Mouse (Mus musculus) forebrain, embryonic 13.5 days (tissue): ENCODE measurements around the gene Tango6. TPM values are rescaled to one million over a fixed set of nuclear protein-coding genes. Genes with fewer than 3 reads are reported as not detected.

ENCODE experiments used
- ATAC-seq: fragments of 200-750 bp; cut with Nextera tagmentation; 2 replicates; pipeline ENCODE4 v1.8.0; 2017
- H3K27ac ChIP-seq: fragments of 300-500 bp; sonication (generic); 2 replicates; pipeline ENCODE4 v1.5.1; 2015; ENCODE audit warnings: inconsistent platforms, mild to moderate bottlenecking, moderate library complexity
- H3K27me3 ChIP-seq: fragments of 300-500 bp; sonication (generic); 2 replicates; pipeline ENCODE4 v1.6.1; 2015; ENCODE audit warnings: mild to moderate bottlenecking, inconsistent platforms
- H3K36me3 ChIP-seq: fragments of 300-500 bp; sonication (generic); 2 replicates; pipeline ENCODE4 v1.6.1; 2015; ENCODE audit warnings: mild to moderate bottlenecking, inconsistent platforms; ENCODE audit not compliant: poor library complexity, severe bottlenecking
- H3K4me1 ChIP-seq: fragments of 300-500 bp; sonication (generic); 2 replicates; pipeline ENCODE4 v1.6.1; 2015; ENCODE audit warnings: inconsistent platforms
- H3K4me2 ChIP-seq: fragments of 300-500 bp; sonication (generic); 2 replicates; pipeline ENCODE4 v1.6.1; 2015; ENCODE audit warnings: inconsistent platforms, mild to moderate bottlenecking, moderate library complexity
- H3K4me3 ChIP-seq: fragments of 300-500 bp; sonication (generic); 2 replicates; pipeline ENCODE4 v1.5.1; 2015; ENCODE audit warnings: mild to moderate bottlenecking, inconsistent platforms
- H3K9ac ChIP-seq: fragments of 300-500 bp; sonication (generic); 2 replicates; pipeline ENCODE4 v1.6.1; 2015; ENCODE audit warnings: mild to moderate bottlenecking, inconsistent platforms
- H3K9me3 ChIP-seq: fragments of 300-500 bp; sonication (generic); replicated peaks from 2 replicates; pipeline ENCODE4 v1.6.1; 2016; ENCODE audit warnings: inconsistent platforms
- WGBS: fragments of 180-500 bp; shearing (Covaris S2); methylation state at CpG from one replicate; pipeline ENCODE4 v1.1.7; 2015; 5-methylcytosine and 5-hydroxymethylcytosine counted together
- polyA plus RNA-seq: library from polyadenylated mRNA; unstranded; fragments of >200 nt; fragmentation: Nextera tagmentation; extraction: Ambion mirVana; gene quantifications from 2 replicates; pipeline ENCODE4 v1.2.1, GENCODE M21; 2015

Tango6 gene
- polyA plus RNA-seq, 1 experiment from 2014 or later: 6.0 TPM

- peaks cover 11% of the 10 kb centered on the region; the same call in 1 of the 2 replicates for H3K36me3 ChIP-seq
- H3K9me3 ChIP-seq: no peaks in the 10 kb centered on the region
- no peak overlapping the region for H3K9ac ChIP-seq
- peaks cover 27% of the 10 kb centered on the region for H3K4me1 ChIP-seq
- ATAC-seq: peak; percentile 39; the same call in 1 of the 2 replicates
- 9% methylated on average over 1 of the region's 1 CpGs for WGBS
- no peak overlapping the region for H3K4me3 ChIP-seq
- H3K27me3 ChIP-seq: no peaks in the 10 kb centered on the region
- H3K4me2 ChIP-seq: peak overlapping the region; percentile 46; the same call in 1 of the 2 replicates
- peak overlapping the region; percentile 62 for H3K27ac ChIP-seq
These were observed 45.0 kb downstream of the Tango6 start for GRCm38 (mm10) chr8:106727889-106728288.

- H3K4me1 ChIP-seq: peaks cover 4% of the 10 kb centered on the region
- no peaks in the 10 kb centered on the region for H3K27me3 ChIP-seq
- H3K9me3 ChIP-seq: no peaks in the 10 kb centered on the region
- H3K27ac ChIP-seq: no peak overlapping the region
- WGBS: 50% methylated on average over 5 of the region's 5 CpGs
- H3K9ac ChIP-seq: no peak overlapping the region
- no peak overlapping the region for H3K4me2 ChIP-seq
- H3K36me3 ChIP-seq: peaks cover 9% of the 10 kb centered on the region; the same call in 1 of the 2 replicates
- H3K4me3 ChIP-seq: no peak overlapping the region
- ATAC-seq: no peak
These were observed 50.1 kb downstream of the Tango6 start for GRCm38 (mm10) chr8:106732921-106733320.

GRCm38 (mm10) chr8:106733703-106734102 lies 50.8 kb downstream of the Tango6 start:
- 77% methylated on average over 3 of the region's 3 CpGs for WGBS
- Histone ChIP-seq H3K4me3 (no peak overlapping the region), H3K27me3 (no peaks in the 10 kb centered on the region), H3K4me2 (no peak overlapping the region), H3K9me3 (no peaks in the 10 kb centered on the region), H3K36me3 (peaks cover 9% of the 10 kb centered on the region; the same call in 1 of the 2 replicates), H3K9ac (no peak overlapping the region), H3K27ac (no peak overlapping the region), H3K4me1 (no peaks in the 10 kb centered on the region)
- no peak for ATAC-seq

GRCm38 (mm10) chr8:106734222-106734621 lies 51.4 kb downstream of the Tango6 start:
- H3K9me3 ChIP-seq: no peaks in the 10 kb centered on the region
- H3K27ac ChIP-seq: no peak overlapping the region
- no peak overlapping the region for H3K4me2 ChIP-seq
- no peak overlapping the region for H3K4me3 ChIP-seq
- H3K27me3 ChIP-seq: no peaks in the 10 kb centered on the region
- H3K36me3 ChIP-seq: peaks cover 10% of the 10 kb centered on the region
- no peak for ATAC-seq
- no peaks in the 10 kb centered on the region for H3K4me1 ChIP-seq
- H3K9ac ChIP-seq: no peak overlapping the region

- ATAC-seq: no peak
These were observed 54.2 kb downstream of the Tango6 start for GRCm38 (mm10) chr8:106736861-106737662.

GRCm38 (mm10) chr8:106737846-106738245 lies 55.0 kb downstream of the Tango6 start:
- WGBS: 94% methylated on average over 2 of the region's 2 CpGs
- peaks cover 21% of the 10 kb centered on the region for H3K36me3 ChIP-seq
- H3K4me2 ChIP-seq: no peak overlapping the region
- no peak overlapping the region for H3K27ac ChIP-seq
- ATAC-seq: no peak
- H3K27me3 ChIP-seq: no peaks in the 10 kb centered on the region
- no peak overlapping the region for H3K4me3 ChIP-seq
- H3K4me1 ChIP-seq: no peaks in the 10 kb centered on the region
- no peaks in the 10 kb centered on the region for H3K9me3 ChIP-seq
- no peak overlapping the region for H3K9ac ChIP-seq

More at GRCm38 (mm10) chr8:106736861-106737662, 54.2 kb downstream of the Tango6 start:
- Histone ChIP-seq H3K36me3 (peaks cover 17% of the 10 kb centered on the region), H3K4me2 (no peak overlapping the region), H3K9me3 (no peaks in the 10 kb centered on the region), H3K4me1 (no peaks in the 10 kb centered on the region), H3K4me3 (no peak overlapping the region), H3K27ac (no peak overlapping the region), H3K9ac (no peak overlapping the region), H3K27me3 (no peaks in the 10 kb centered on the region)
- WGBS: 87% methylated on average over 13 of the region's 13 CpGs

- H3K9ac ChIP-seq: no peak overlapping the region
- no peaks in the 10 kb centered on the region for H3K4me1 ChIP-seq
- 95% methylated on average over 10 of the region's 10 CpGs for WGBS
- H3K4me3 ChIP-seq: no peak overlapping the region
- no peaks in the 10 kb centered on the region for H3K27me3 ChIP-seq
- ATAC-seq: no peak
- peaks cover 22% of the 10 kb centered on the region for H3K36me3 ChIP-seq
- no peak overlapping the region for H3K27ac ChIP-seq
- H3K9me3 ChIP-seq: no peaks in the 10 kb centered on the region
- H3K4me2 ChIP-seq: no peak overlapping the region
These were observed 59.5 kb downstream of the Tango6 start for GRCm38 (mm10) chr8:106742321-106742720.

GRCm38 (mm10) chr8:106743361-106743760 lies 60.5 kb downstream of the Tango6 start:
- H3K27ac ChIP-seq: no peak overlapping the region
- H3K9me3 ChIP-seq: no peaks in the 10 kb centered on the region
- 100% methylated on average over 1 of the region's 1 CpGs for WGBS
- no peak overlapping the region for H3K9ac ChIP-seq
- no peaks in the 10 kb centered on the region for H3K27me3 ChIP-seq
- no peak for ATAC-seq
- H3K4me3 ChIP-seq: no peak overlapping the region
- H3K4me1 ChIP-seq: no peaks in the 10 kb centered on the region
- peaks cover 22% of the 10 kb centered on the region for H3K36me3 ChIP-seq
- no peak overlapping the region for H3K4me2 ChIP-seq

GRCm38 (mm10) chr8:106753436-106753835 lies 70.6 kb downstream of the Tango6 start:
- Histone ChIP-seq H3K4me1 (no peaks in the 10 kb centered on the region), H3K27me3 (no peaks in the 10 kb centered on the region), H3K9ac (no peak overlapping the region), H3K4me3 (no peak overlapping the region), H3K36me3 (no peaks in the 10 kb centered on the region), H3K27ac (no peak overlapping the region), H3K4me2 (no peak overlapping the region), H3K9me3 (no peaks in the 10 kb centered on the region)
- WGBS: 75% methylated on average over 3 of the region's 3 CpGs
- no peak for ATAC-seq

GRCm38 (mm10) chr8:106761317-106761716 lies 78.4 kb downstream of the Tango6 start:
- no peaks in the 10 kb centered on the region for H3K27me3 ChIP-seq
- H3K4me1 ChIP-seq: peaks cover 30% of the 10 kb centered on the region
- H3K27ac ChIP-seq: peak overlapping the region; percentile 74
- H3K4me2 ChIP-seq: no peak overlapping the region
- H3K9ac ChIP-seq: 0 out of 2 replicates have a peak overlapping the region, but pooled peaks have one; percentile 10
- no peak overlapping the region for H3K4me3 ChIP-seq
- no peaks in the 10 kb centered on the region for H3K9me3 ChIP-seq
- WGBS: 31% methylated on average over 4 of the region's 4 CpGs
- no peak for ATAC-seq
- H3K36me3 ChIP-seq: no peaks in the 10 kb centered on the region

GRCm38 (mm10) chr8:106761867-106762523 lies 79.1 kb downstream of the Tango6 start:
- peak; percentile 27 for ATAC-seq
- no peaks in the 10 kb centered on the region for H3K27me3 ChIP-seq
- H3K36me3 ChIP-seq: no peaks in the 10 kb centered on the region
- no peak overlapping the region for H3K9ac ChIP-seq
- H3K4me1 ChIP-seq: peaks cover 30% of the 10 kb centered on the region
- peak overlapping the region; percentile 59 for H3K27ac ChIP-seq
- no peak overlapping the region for H3K4me3 ChIP-seq
- no peaks in the 10 kb centered on the region for H3K9me3 ChIP-seq
- H3K4me2 ChIP-seq: no peak overlapping the region
- WGBS: 20% methylated on average over 7 of the region's 7 CpGs

GRCm38 (mm10) chr8:106764529-106764928 lies 81.7 kb downstream of the Tango6 start:
- peaks cover 21% of the 10 kb centered on the region for H3K4me1 ChIP-seq
- no peak overlapping the region for H3K9ac ChIP-seq
- WGBS: 88% methylated on average over 1 of the region's 1 CpGs
- H3K27ac ChIP-seq: no peak overlapping the region
- H3K36me3 ChIP-seq: no peaks in the 10 kb centered on the region
- no peak overlapping the region for H3K4me3 ChIP-seq
- no peak for ATAC-seq
- no peak overlapping the region for H3K4me2 ChIP-seq
- H3K9me3 ChIP-seq: no peaks in the 10 kb centered on the region
- no peaks in the 10 kb centered on the region for H3K27me3 ChIP-seq
